Mouse (Mus musculus) neutrophil, adult 5-6 weeks (primary cell): ENCODE results near the gene Fbxo21. TPM values are rescaled to one million over a fixed set of nuclear protein-coding genes. Genes with fewer than 3 reads are reported as not detected.

Experiments used
- ATAC-seq: fragments of 151-379, 151-347 bp; 2 replicates; pipeline ENCODE4 v1.8.0; 2017; ENCODE audit warnings: mild to moderate bottlenecking, moderate TSS enrichment; ENCODE audit not compliant: insufficient number of reproducible peaks, poor library complexity, low FRiP score, severe bottlenecking; ENCODE audit errors: extremely low read depth
- total RNA-seq: library from RNA; stranded (forward); fragments of 200-1000 nt; gene quantifications from 2 replicates; pipeline ENCODE4 v1.2.3, GENCODE M21; 2017

Gene Fbxo21
- total RNA-seq, 1 experiment from 2014 or later: 15.9 TPM

DNA sequence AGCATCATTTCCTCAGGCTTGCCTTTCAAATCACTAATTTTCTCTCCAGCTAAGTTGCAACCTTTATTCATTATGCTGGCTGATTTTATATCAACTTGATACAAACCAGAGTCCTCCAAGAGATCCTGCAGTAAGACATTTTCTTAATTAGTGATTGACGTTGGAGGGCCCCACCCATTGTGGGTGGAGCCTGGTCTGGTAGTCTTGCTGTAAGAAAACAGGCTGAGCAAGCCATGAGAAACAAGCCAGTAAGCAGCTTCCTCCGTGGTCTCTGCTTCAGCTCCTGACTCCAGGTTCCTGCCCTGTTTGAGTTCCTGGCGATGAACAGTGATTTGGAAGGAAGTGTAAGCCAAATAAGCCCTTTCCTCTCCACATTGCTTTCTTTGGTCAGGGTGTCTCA, 59.3 kb downstream of the Fbxo21 start:
- ATAC-seq: no peak

DNA sequence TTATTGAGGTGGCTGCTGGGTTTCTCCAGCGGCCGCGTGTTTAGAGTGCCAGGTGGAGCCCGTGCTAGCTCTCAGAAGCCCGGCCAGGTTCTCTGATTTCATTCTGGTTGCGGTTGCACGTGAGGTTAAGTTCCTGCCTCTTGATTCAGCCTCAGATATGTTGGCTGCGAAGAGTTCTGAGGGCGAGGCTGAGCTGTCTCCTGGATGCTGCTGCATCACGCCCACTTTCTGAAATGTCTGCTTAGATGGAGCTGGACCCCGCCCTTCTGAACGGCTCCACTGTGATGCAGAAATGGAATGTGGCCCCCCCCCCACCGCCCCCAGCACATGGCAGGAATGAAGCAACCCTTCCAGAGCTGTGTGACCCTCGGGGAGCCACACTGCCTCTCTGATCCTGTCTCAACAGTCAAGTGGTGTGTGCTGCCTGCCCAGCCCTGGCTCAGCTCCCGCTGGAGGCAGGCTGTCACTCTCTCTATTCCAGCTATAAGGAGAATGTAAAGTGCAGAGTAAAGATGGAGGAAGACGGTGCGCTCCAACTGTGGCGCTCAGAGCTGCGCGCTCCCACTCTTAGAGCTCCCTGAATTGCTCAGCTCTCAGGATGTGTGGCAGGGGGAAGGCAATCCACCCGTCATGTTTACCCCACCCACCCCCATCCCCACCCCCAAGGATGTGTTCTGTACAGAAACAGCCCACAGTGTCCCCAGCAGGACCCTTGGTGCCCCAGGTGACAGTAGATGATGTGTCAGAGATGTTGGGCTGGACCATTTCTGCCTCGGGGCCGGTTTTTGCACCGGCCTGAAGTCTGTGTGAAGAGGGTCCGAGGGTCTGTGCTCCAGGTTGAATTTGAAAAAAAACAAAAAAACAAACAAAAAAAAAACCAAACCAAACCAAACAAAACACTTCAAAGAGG, 60.6 kb downstream of the Fbxo21 start:
- peak; percentile 5; the same call in 1 of the 2 replicates for ATAC-seq

DNA sequence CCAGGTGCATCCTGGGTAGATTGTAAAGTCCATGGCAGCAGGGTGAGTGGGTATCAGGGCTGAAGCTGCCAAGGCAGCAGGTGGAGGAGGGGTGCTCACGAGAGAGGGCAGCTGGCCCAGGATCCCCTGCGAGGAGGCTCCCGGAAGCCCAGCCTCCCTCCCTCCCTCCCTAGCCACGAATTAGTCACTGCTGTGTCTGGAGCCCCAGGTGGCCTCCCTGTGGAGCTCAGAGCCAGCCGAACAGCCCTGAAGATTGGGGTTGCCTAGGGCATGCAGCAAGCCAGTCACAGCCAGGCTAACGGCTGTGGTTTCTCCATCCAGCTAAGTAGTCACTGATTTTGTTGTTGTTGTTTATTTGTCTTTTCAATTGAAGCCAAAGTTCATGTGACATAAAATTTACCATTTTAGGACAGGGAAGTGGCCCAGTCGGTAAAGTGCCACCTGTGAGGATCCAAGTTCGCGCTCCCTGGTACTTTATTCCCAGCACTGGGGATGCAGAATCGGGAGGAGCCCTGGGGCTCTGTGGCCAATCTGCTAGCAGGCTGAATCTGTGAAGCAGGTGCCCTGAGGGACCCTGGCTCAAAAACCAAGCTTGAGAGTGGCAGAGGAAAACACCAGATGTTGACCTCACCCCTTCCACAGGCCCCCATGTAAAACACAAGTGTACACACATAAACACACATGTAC, 61.4 kb downstream of the Fbxo21 start:
- ATAC-seq: no peak

DNA sequence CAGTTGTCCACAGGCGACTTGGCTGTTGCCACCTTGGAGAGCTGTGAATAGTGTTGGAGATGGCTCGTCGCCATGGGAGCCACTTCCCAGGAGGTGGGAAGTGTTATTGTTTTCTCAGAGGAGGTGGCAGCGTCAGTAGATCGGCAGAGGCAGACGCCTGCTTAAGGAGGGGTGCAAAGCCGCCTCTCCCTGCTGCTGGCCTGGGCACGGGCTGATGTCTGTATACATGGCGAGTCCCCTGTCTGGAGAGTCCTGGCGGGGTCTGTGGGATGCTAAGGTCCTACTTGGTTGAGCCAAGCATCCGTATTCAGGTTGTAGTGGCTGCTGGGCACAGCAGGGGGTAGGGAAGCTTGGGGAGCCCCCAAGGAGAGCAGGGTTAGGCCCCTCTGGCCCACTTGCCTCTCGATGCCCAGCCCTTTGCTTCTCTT, 62.7 kb downstream of the Fbxo21 start:
- no peak for ATAC-seq

DNA sequence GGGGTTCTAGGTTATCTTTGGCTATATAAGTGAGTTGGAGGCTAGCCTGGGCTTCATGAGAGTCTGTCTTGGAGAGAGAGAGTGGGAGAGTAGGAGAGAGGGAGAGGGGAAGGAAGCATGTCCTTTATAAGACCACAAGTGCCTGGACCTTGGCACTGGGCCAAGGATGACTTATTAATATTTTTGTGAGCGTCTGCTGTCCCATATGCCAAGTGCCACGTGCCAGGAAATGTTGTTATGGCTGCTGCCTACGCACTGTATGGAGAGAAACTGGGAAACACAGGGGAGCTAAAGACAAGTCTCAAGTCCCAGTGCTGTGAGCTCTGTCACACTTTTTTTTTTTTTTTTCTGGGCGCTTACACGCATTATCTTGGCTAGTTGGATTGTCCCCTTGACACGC, 66.1 kb downstream of the Fbxo21 start:
- no peak for ATAC-seq

DNA sequence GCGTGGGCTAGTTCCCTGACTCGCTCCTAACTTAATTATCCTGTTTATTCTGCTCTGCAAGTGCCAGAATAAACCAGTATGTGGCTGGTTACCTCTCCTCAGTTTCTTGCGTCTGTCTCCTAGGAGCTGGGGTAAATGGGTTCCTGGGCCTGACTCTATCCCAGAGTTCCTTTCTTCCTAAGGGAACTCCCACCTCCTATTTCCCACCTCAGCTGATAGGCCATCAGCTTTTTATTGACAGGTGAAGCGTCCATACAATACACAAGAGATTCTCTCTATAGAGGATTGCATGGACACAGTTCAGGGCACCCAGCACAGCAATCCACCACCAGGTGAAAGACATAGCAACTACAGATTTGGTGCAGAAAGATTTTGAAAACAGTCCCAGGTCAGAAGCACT, 67.2 kb downstream of the Fbxo21 start:
- no peak for ATAC-seq

DNA sequence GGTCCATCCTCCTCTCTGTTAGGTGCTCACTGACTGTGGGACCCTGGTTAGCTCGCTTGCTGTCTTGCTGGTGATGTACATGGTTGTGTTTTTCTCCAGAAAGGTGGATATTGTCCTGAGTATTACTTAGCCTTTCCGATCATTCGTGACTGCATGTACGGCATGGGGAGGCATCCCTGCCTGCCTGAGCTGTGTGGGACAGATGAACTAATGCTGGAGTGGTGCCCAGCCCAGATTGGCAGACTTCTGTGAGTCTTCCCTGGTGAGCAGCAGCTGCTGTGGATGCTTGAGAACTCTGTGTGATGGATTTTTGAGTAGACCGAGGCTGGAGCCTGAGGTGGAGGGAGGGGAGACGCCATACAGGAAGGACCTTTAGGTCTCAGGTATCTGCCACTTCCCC, 68.4 kb downstream of the Fbxo21 start:
- no peak for ATAC-seq

DNA sequence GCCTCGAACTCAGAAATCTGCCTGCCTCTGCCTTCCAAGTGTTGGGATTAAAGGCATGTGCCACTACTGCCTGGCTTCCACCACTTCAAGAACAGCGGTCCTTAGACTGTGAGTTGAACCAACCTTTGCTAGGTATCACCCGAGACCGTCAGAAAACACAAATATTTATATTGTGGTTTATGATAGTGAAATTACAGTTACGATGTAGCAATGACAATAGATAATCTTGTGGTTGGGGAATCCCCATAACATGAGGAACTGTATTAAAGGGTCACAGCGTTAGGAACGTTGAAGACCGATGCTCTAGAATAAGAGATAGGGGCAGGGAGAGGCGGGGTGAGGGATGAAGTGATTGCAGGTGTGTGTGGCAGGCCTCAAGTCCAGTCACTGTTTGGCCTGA, 68.9 kb downstream of the Fbxo21 start:
- ATAC-seq: no peak

DNA sequence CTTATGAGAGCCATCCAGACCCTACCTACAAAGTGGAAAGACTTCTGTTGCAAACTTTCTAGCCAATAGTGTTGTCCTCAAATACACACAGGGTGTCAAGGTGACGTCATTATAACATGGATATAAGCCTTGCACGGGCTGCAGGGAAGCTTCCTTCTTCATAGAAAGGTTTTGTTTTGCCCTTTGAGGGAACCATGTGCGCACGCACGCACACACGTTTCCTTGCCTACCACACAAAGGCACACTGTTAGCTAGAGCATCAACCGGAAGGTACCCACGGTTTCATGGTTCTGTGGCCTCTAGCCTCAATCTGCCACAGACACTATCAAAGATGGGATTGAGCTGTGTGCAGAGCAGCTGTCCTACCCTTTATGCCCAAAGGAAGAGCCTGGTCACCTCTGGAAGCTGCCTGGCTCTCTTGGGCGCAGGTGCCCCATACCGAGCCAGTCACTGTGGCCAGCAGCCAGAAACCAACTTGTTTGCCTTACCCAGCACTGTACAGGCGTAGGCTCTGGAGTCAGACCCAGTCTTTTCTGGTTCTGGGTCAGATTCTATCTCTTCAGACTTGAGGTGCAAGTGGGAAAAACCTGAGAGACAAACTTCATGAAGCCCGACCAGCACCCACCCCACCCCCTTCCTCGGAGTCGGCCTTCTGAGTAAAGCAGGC, 70.7 kb downstream of the Fbxo21 start:
- ATAC-seq: no peak

DNA sequence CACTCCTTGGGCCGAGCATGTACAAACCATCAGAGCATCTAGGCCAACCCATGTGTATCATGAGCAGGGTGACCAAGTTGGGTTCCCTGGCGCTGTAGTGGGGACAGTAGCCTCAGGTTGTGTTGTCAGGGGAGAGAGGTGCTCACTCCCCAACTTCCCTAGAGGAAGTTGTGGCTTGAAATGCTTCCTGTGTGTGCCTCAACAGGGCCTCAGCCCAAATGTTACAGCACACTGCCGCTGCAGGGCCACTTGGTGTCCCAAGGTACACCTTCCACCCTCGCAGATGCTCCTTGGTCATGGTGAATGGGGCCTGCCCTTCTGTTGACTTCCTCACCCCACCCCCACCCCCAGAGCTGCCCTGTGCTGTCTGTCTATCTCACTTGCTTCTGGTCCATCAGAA, 71.9 kb downstream of the Fbxo21 start:
- peak; percentile 65 for ATAC-seq

DNA sequence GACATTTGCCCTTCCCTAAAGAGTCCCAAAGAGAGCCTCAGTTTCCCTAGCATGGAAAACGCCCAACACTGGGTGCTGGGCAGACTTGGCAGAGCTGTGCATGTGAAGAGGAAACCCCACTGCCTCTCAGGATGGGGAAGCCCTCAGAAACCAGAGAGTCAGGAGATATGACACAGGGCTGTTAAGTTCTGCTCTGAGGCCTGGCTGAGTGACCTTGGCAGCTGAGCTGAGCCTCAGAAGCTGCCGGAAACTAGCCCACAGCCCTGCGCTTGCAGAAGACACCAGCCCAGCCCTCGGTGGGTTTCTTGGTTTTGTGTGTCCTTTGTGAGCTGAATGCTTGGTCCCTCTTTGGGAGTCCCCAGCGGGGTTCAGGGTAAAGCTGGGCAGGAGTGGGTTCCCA, 72.4 kb downstream of the Fbxo21 start:
- no peak for ATAC-seq

DNA sequence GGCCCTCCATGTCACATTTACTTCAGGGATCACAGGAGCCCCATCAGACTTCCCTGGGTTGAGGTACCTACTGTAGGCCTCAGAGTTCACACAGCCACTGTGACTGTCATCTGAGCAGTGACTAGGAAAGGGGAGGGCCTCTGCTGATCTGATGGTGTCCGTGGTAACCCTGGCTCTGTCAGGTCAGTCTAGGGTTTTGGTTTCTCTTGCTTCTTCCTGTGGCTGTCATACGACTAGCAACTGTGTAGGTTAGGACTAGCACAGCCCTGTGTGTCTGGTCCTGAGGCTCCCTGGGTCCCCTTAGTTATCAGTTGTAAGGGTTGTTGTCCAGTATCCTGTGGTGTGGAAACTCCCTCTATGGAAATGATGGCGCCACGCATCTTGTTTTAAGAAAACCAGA, 74.2 kb downstream of the Fbxo21 start:
- ATAC-seq: no peak

DNA sequence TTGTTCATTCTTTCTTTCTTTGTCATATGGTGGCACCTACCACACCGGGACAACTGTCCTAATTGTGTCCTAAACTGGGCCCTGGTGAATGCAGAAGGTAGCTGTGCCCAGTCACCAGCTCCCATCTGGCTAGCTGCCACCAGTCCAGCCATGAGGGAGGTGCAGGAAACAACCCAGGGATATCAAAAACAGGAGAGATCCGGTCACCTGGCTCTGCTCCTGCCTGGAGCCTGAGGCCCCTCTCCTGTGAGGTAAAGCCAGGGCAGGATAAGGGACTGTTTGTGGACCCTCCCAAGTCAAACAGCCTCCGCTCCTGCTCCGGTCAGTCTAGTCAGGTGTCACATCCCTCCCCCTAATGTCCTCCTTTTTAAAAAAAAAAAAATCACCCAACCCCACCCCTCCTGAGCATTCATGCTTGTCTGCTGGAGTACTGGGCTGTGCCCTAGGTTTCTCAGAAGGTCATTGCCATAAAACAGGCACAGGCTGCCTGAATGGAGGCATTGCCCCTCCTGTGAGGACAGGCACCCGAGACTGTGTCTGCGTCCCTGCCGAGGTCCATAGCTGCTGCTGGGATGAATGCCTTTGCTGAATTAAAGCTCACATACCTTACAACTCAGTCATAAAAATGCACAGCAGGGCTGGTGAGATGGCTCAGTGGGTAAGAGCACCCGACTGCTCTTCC, 75.6 kb downstream of the Fbxo21 start:
- no peak for ATAC-seq

DNA sequence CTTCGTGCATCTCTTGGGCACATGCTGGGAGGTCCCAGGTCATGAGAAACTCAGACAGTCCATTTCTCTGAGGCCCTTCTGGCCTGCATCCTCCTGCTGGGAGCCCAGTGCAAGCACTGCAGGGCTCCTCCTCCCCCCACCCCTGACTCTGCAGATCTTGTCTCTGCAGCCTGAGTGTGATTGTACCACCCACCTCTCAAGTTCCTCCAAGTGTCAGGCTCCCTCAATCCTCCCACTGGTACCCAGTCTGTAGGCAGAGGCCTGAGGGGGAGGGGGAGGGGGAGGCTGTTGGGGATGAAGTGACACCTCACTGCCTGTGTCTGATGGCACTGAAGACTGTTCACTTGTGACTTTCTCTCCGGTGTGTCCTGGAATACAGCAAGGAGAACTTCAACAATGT, 76.7 kb downstream of the Fbxo21 start:
- ATAC-seq: no peak

DNA sequence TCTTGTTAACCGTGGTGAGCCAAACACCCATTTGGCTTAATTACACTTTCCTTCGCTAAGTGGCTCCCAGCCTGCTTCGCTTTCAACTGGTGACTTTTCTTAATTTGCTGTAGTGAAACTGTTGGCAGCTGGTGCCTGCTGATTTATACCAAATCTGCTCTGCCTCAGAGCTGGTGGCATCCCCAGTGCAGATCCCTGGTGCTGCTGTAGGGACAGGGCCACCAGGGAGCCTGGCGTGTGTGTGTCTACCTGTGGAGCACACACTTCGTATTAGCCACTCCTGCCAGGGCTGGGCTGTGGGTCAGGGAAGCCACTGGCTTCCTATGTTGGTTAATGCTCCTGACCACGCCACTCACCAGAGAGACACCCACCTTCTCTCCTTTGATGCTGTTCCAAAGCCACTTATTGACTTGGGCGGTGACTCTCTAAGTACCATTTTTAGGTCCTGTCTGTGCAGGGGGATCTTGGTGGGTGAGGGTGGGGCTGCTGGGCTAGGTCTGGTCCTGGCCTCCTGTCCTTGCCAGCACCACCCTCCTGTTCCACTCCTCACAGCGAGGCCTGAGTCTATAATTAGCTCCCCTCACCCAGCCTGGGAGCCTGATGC, 81.1 kb downstream of the Fbxo21 start:
- ATAC-seq: no peak

DNA sequence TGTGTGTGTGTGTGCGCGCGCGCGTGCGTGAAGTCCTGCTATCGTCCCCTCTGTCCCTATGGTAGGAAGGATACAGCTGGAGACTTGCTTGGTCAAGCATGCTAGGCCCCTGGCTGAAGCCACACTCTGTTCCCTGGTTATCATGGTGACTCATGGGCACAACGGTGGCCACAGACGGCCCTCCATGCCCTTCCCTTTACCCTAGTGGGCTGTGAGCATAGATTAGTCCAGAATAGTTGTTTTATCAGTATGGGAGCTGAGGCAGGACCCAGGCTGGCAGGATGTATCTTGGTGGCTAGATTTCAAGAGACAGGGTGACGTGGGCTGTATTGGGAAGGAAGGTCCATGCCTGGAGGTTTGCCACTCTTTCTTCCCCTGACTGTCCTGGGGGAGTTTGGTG, 82.3 kb downstream of the Fbxo21 start:
- no peak for ATAC-seq

DNA sequence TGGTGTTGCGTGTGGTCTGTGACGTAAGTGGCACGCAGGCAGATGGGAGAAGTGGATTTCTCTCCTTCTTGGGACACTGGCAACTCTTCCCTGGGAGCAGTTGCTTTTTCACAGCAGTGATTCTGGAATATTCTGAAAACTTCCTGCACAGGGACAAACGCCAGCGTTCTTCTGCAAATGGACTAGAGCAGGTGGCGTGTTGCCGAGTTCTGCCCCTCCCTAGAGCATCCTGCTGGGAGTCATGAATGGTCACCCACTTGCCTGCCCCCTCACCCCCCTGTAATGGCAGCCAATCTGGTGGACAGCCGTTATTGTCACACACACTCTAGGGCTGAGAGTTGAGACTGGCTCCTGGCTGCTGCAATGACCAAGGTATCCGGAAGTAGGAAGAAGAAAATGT, 83.1 kb downstream of the Fbxo21 start:
- ATAC-seq: no peak
